Mouse (Mus musculus) frontal cortex, adult 2 months (tissue): ENCODE results near the gene Gm10228. TPM values are rescaled to one million over a fixed set of nuclear protein-coding genes. Genes with fewer than 3 reads are reported as not detected.
"Not testable (repeated sequence)": the region's sequence is repeated elsewhere in the genome, so short reads cannot be mapped to it uniquely, and the experiment has no call there.

Source experiments
- DNase-seq, 2 experiments: peaks; one replicate each; pipeline ENCODE4 v3.0.0; 2022; ENCODE audit warnings: low spot score in 1 of 2; ENCODE audit errors: extremely low spot score in 1 of 2
- polyA plus RNA-seq: library from polyadenylated mRNA; depleted of rRNA; stranded (reverse); fragments of >200 nt; gene quantifications from 2 replicates; pipeline ENCODE4 v1.2.3, GENCODE M21; 2012; rRNA removed

The Gm10228 gene
- polyA plus RNA-seq: not detected in 2 replicates

- not testable (repeated sequence) for DNase-seq
Observed at GRCm38 (mm10) chr16:89041372-89041771, at the start of gene Gm10228. Gm10228 (minus strand) TSS chr16:89041472.

- DNase-seq: not testable (repeated sequence)
Observed at GRCm38 (mm10) chr16:89071041-89071440, 29.8 kb upstream of the Gm10228 start.

DNA sequence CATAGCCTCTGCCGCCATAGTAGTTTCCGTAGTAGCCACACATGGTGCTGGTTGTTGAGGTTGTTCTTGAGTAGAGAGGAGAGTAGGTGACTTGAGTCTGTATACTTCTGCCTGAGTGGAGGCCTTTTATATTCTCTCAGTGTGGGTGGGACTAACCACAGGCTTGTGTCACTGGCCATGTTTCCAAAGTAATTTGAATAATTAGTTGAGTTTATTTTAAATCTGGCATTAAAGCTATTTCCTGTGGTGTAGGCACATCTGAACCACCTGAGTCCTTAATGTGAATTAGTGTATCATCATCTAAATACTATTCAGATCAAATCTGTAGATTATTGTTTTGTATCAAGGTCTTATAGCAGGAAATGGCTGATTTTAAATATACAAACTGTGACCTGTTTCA lies 22.6 kb upstream of the Gm10228 start, which contains the start of gene 1110025L11Rik:
TSS of gene 1110025L11Rik (minus strand) at position 101 of the 400 bp plus-strand sequence.
- DNase-seq: not testable (repeated sequence)

GRCm38 (mm10) chr16:89047783-89048182 lies 6.5 kb upstream of the Gm10228 start, which contains the start of gene Krtap6-5:
Krtap6-5 (minus strand) TSS chr16:89047883.
- DNase-seq: no peak

DNA sequence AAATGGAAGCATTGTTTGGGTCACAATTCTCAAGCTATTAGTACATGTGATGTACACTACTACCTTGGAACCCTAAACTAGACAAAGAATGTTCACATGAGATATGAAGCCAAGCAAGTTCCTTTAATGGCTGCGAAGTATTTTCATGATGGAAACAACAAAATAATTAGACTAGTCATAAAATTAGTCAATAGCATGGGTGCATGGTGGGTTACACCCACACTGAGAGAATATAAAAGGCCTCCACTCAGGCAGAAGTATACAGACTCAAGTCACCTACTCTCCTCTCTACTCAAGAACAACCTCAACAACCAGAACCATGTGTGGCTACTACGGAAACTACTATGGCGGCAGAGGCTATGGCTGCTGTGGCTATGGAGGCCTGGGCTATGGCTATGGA lies 9.9 kb downstream of the Gm10228 start, which contains the start of gene Krtap6-1:
TSS of gene Krtap6-1 (plus strand) at position 301 of the 400 bp plus-strand sequence.
- DNase-seq: not testable (repeated sequence)

- DNase-seq: not testable (repeated sequence)
Observed at GRCm38 (mm10) chr16:89014984-89015383, 26.3 kb downstream of the Gm10228 start, which contains the start of gene Gm10229. Gm10229 (plus strand) TSS chr16:89015284.

DNA sequence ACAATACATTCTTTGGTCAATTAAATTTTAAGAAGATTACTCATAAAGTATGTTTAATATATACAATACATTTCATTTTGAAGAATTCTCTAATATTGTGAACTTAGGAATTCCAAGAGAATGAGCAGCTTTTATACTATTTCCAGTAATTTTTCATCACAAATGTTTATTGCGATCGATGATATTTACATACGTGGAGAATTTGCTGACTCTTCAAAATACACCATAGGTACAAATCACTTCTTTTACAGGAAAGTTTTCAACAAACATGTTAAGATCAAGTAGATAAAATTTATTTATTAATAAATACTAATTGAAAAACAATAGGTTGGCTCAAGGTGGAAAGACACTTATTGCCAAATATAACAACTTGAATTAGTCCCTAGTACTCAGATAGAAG lies 27.3 kb downstream of the Gm10228 start:
- DNase-seq: no peak

GRCm38 (mm10) chr16:89010659-89011058 lies 30.6 kb downstream of the Gm10228 start, which contains the start of gene Krtap22-2:
Krtap22-2 (minus strand) TSS chr16:89010759.
- no peak for DNase-seq

Other genes starting within 250 kb of the Gm10228 start
- gene Gm20741, start 229.3 kb downstream of the Gm10228 start, polyA plus RNA-seq: not detected in 2 replicates
- not detected in 2 replicates for gene Krtap15, start 221.3 kb downstream of the Gm10228 start, polyA plus RNA-seq
- gene Krtap14, start 215.3 kb downstream of the Gm10228 start, polyA plus RNA-seq: not detected in 2 replicates
- gene Krtap19-1, start 172.1 kb downstream of the Gm10228 start, polyA plus RNA-seq: not detected in 2 replicates
- not detected in 2 replicates for gene Krtap19-2, start 167.2 kb downstream of the Gm10228 start, polyA plus RNA-seq
- gene Krtap19-3, start 163.4 kb downstream of the Gm10228 start, polyA plus RNA-seq: not detected in 2 replicates
- gene Krtap19-4, start 156.4 kb downstream of the Gm10228 start, polyA plus RNA-seq: not detected in 2 replicates
- not detected in 2 replicates for gene Krtap19-5, start 145.0 kb downstream of the Gm10228 start, polyA plus RNA-seq
- gene Krtap19-9b, start 109.2 kb downstream of the Gm10228 start, polyA plus RNA-seq: not detected in 2 replicates
- not detected in 2 replicates for gene Krtap16-3, start 78.6 kb downstream of the Gm10228 start, polyA plus RNA-seq
- not detected in 2 replicates for gene Krtap22-2, start 30.7 kb downstream of the Gm10228 start, polyA plus RNA-seq
- gene Gm10229, start 26.2 kb downstream of the Gm10228 start, polyA plus RNA-seq: not detected in 2 replicates
- not detected in 2 replicates for gene Krtap6-1, start 9.8 kb downstream of the Gm10228 start, polyA plus RNA-seq
- gene Krtap6-5, start 6.4 kb upstream of the Gm10228 start, polyA plus RNA-seq: not detected in 2 replicates
- gene 1110025L11Rik, start 22.5 kb upstream of the Gm10228 start, polyA plus RNA-seq: not detected in 2 replicates
- not detected in 2 replicates for gene Krtap6-3, start 42.5 kb upstream of the Gm10228 start, polyA plus RNA-seq
- gene Gm6358, start 99.4 kb upstream of the Gm10228 start, polyA plus RNA-seq: not detected in 2 replicates
- not detected in 2 replicates for gene Gm10061, start 109.6 kb upstream of the Gm10228 start, polyA plus RNA-seq
- not detected in 2 replicates for gene Gm9789, start 116.5 kb upstream of the Gm10228 start, polyA plus RNA-seq
- not detected in 2 replicates for gene Gm7735, start 128.0 kb upstream of the Gm10228 start, polyA plus RNA-seq
- not detected in 2 replicates for gene 1110057P08Rik, start 133.3 kb upstream of the Gm10228 start, polyA plus RNA-seq
- gene Krtap20-2, start 164.4 kb upstream of the Gm10228 start, polyA plus RNA-seq: not detected in 2 replicates